Mouse (Mus musculus): ENCODE data around the gene Igfbpl1. TPM values are rescaled to one million over a fixed set of nuclear protein-coding genes. Genes with fewer than 3 reads are reported as not detected.
A peak's percentile ranks its signal among the peaks of the same experiment; 100 is the strongest.

Gene Igfbpl1
- polyA plus RNA-seq, 1 experiment: 0.25 TPM

GRCm38 (mm10) chr4:45853496-45854246, 26.9 kb upstream of the Igfbpl1 start:
- Histone ChIP-seq H3K27me3 (ENCODE audit: control insufficient read depth, insufficient read depth, low read length) (no peaks in the 10 kb centered on the region), H3K4me3 (ENCODE audit: control insufficient read depth, low read depth, low read length) (no peak overlapping the region), H3K4me1 (ENCODE audit: control insufficient read depth, insufficient read depth, low read length) (peaks cover 6% of the 10 kb centered on the region), H3K36me3 (ENCODE audit: control insufficient read depth, insufficient read depth, low read length) (no peaks in the 10 kb centered on the region), H3K27ac (ENCODE audit: control insufficient read depth, insufficient read depth, low read depth, low read length) (no peak overlapping the region)
- TF ChIP-seq CTCF (IDR thresholded peaks at IDR 0.05; ENCODE audit: control insufficient read depth, insufficient read depth, insufficient replicate concordance, low read depth, low read length) (no peak), POLR2A (IDR thresholded peaks at IDR 0.05; ENCODE audit: control insufficient read depth, low read depth, low read length) (no peak)

- H3K27me3 ChIP-seq (ENCODE audit: control insufficient read depth, insufficient read depth, low read length): no peaks in the 10 kb centered on the region
- H3K4me1 ChIP-seq (ENCODE audit: control insufficient read depth, insufficient read depth, low read length): peaks cover 6% of the 10 kb centered on the region
- no peak overlapping the region for H3K4me3 ChIP-seq (ENCODE audit: control insufficient read depth, low read depth, low read length)
- H3K36me3 ChIP-seq (ENCODE audit: control insufficient read depth, insufficient read depth, low read length): no peaks in the 10 kb centered on the region
- TF ChIP-seq POLR2A (IDR thresholded peaks at IDR 0.05; ENCODE audit: control insufficient read depth, low read depth, low read length): no peak
- no peak for TF ChIP-seq CTCF (IDR thresholded peaks at IDR 0.05; ENCODE audit: control insufficient read depth, insufficient read depth, insufficient replicate concordance, low read depth, low read length)
- no peak overlapping the region for H3K27ac ChIP-seq (ENCODE audit: control insufficient read depth, insufficient read depth, low read depth, low read length)
These were observed 24.9 kb upstream of the Igfbpl1 start for GRCm38 (mm10) chr4:45851640-45852051.

GRCm38 (mm10) chr4:45849419-45849818, 22.7 kb upstream of the Igfbpl1 start:
- Histone ChIP-seq H3K27me3 (ENCODE audit: control insufficient read depth, insufficient read depth, low read length) (no peaks in the 10 kb centered on the region), H3K4me3 (ENCODE audit: control insufficient read depth, low read depth, low read length) (no peak overlapping the region)

GRCm38 (mm10) chr4:45848825-45849156, 22.1 kb upstream of the Igfbpl1 start:
- Histone ChIP-seq H3K27me3 (ENCODE audit: control insufficient read depth, insufficient read depth, low read length) (no peaks in the 10 kb centered on the region), H3K36me3 (ENCODE audit: control insufficient read depth, insufficient read depth, low read length) (no peaks in the 10 kb centered on the region), H3K4me1 (ENCODE audit: control insufficient read depth, insufficient read depth, low read length) (peaks cover 8% of the 10 kb centered on the region), H3K27ac (ENCODE audit: control insufficient read depth, insufficient read depth, low read depth, low read length) (no peak overlapping the region), H3K4me3 (ENCODE audit: control insufficient read depth, low read depth, low read length) (no peak overlapping the region)
- no peak for TF ChIP-seq CTCF (IDR thresholded peaks at IDR 0.05; ENCODE audit: control insufficient read depth, insufficient read depth, insufficient replicate concordance, low read depth, low read length)
- no peak for TF ChIP-seq POLR2A (IDR thresholded peaks at IDR 0.05; ENCODE audit: control insufficient read depth, low read depth, low read length)

More at GRCm38 (mm10) chr4:45849419-45849818, 22.7 kb upstream of the Igfbpl1 start:
- peaks cover 5% of the 10 kb centered on the region for H3K4me1 ChIP-seq (ENCODE audit: control insufficient read depth, insufficient read depth, low read length)
- no peak for TF ChIP-seq POLR2A (IDR thresholded peaks at IDR 0.05; ENCODE audit: control insufficient read depth, low read depth, low read length)
- TF ChIP-seq CTCF (IDR thresholded peaks at IDR 0.05; ENCODE audit: control insufficient read depth, insufficient read depth, insufficient replicate concordance, low read depth, low read length): no peak
- no peak overlapping the region for H3K27ac ChIP-seq (ENCODE audit: control insufficient read depth, insufficient read depth, low read depth, low read length)
- no peaks in the 10 kb centered on the region for H3K36me3 ChIP-seq (ENCODE audit: control insufficient read depth, insufficient read depth, low read length)

- Histone ChIP-seq H3K27ac (ENCODE audit: control insufficient read depth, insufficient read depth, low read depth, low read length) (no peak within 1 kb of the TSS), H3K36me3 (ENCODE audit: control insufficient read depth, insufficient read depth, low read length) (no peaks in the 10 kb centered on the region), H3K4me3 (ENCODE audit: control insufficient read depth, low read depth, low read length) (no peak within 1 kb of the TSS), H3K27me3 (ENCODE audit: control insufficient read depth, insufficient read depth, low read length) (no peaks in the 10 kb centered on the region), H3K4me1 (ENCODE audit: control insufficient read depth, insufficient read depth, low read length) (peaks cover 8% of the 10 kb centered on the region)
- TF ChIP-seq CTCF (IDR thresholded peaks at IDR 0.05; ENCODE audit: control insufficient read depth, insufficient read depth, insufficient replicate concordance, low read depth, low read length) (no peak), POLR2A (IDR thresholded peaks at IDR 0.05; ENCODE audit: control insufficient read depth, low read depth, low read length) (no peak)
These were observed 21.5 kb upstream of the Igfbpl1 start, which contains the start of gene Stra6l for GRCm38 (mm10) chr4:45848109-45848824. Stra6l (plus strand) TSS chr4:45848664.

- Histone ChIP-seq H3K27me3 (ENCODE audit: control insufficient read depth, insufficient read depth, low read length) (no peaks in the 10 kb centered on the region), H3K27ac (ENCODE audit: control insufficient read depth, insufficient read depth, low read depth, low read length) (no peak overlapping the region), H3K36me3 (ENCODE audit: control insufficient read depth, insufficient read depth, low read length) (no peaks in the 10 kb centered on the region), H3K4me1 (ENCODE audit: control insufficient read depth, insufficient read depth, low read length) (peaks cover 8% of the 10 kb centered on the region), H3K4me3 (ENCODE audit: control insufficient read depth, low read depth, low read length) (no peak overlapping the region)
- no peak for TF ChIP-seq POLR2A (IDR thresholded peaks at IDR 0.05; ENCODE audit: control insufficient read depth, low read depth, low read length)
These were observed 19.5 kb upstream of the Igfbpl1 start for GRCm38 (mm10) chr4:45846263-45846662.

- Histone ChIP-seq H3K4me3 (ENCODE audit: control insufficient read depth, low read depth, low read length) (peak overlapping the region; percentile 40), H3K27me3 (ENCODE audit: control insufficient read depth, insufficient read depth, low read length) (no peaks in the 10 kb centered on the region)
- TF ChIP-seq CTCF (IDR thresholded peaks at IDR 0.05; ENCODE audit: control insufficient read depth, insufficient read depth, insufficient replicate concordance, low read depth, low read length) (no peak), POLR2A (IDR thresholded peaks at IDR 0.05; ENCODE audit: control insufficient read depth, low read depth, low read length) (no peak)
These were observed 17.6 kb upstream of the Igfbpl1 start for GRCm38 (mm10) chr4:45844355-45844754.

More at GRCm38 (mm10) chr4:45844355-45844754, 17.6 kb upstream of the Igfbpl1 start:
- Histone ChIP-seq H3K36me3 (ENCODE audit: control insufficient read depth, insufficient read depth, low read length) (no peaks in the 10 kb centered on the region), H3K4me1 (ENCODE audit: control insufficient read depth, insufficient read depth, low read length) (peaks cover 8% of the 10 kb centered on the region), H3K27ac (ENCODE audit: control insufficient read depth, insufficient read depth, low read depth, low read length) (no peak overlapping the region)

Data from testis, adult 2 months (tissue).